Mouse (Mus musculus) liver, postnatal 0 days (tissue): ENCODE measurements around the gene Efna1.

Source experiments
- CTCF ChIP-seq: sonication (generic); IDR thresholded peaks from 2 replicates; pipeline ENCODE4 v1.5.1; 2016; ENCODE audit warnings: antibody characterized with exemption, low read depth
- EP300 ChIP-seq: IDR thresholded peaks from 2 replicates; pipeline ENCODE4 v1.6.1; 2016; ENCODE audit warnings: antibody characterized with exemption, low read depth, mild to moderate bottlenecking

DNA sequence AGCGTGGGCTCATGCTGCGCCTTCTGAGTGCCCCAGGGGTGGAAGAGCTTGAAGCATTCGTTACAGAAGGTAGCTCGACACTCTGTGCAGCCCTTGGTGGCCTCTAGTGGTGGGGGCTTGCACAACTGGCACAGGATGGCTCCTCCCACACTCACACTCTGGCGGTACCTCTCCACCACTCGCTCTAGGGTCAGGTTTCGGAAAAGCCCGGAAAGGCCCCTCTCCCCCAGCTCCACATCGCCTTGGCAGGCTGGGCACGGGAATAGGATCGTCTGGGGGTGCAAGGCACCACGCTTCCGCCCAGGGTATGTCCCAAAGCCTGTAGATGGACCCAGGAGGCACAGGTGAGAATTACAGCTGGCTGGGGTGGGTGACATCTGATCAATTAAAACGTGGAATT, 37.3 kb downstream of the Efna1 start:
- TF ChIP-seq CTCF (peak; percentile 61), EP300 (no peak)
